Mouse (Mus musculus) large intestine, adult 2 months (tissue): ENCODE data around the gene Olfr20. TPM values are rescaled to one million over a fixed set of nuclear protein-coding genes. Genes with fewer than 3 reads are reported as not detected.
A peak's percentile ranks its signal among the peaks of the same experiment; 100 is the strongest.
"Not testable (repeated sequence)": the region's sequence is repeated elsewhere in the genome, so short reads cannot be mapped to it uniquely, and the experiment has no call there.

Experiments
- DNase-seq: peaks from one replicate; pipeline ENCODE4 v3.0.0-alpha.2; 2012; ENCODE audit warnings: low read depth, low spot score
- WGBS: fragments of 180-500 bp; shearing (Covaris S2); methylation state at CpG from one replicate; pipeline ENCODE4 v1.1.7; 2018; 5-methylcytosine and 5-hydroxymethylcytosine counted together
- polyA plus RNA-seq: library from polyadenylated mRNA; depleted of rRNA; stranded (reverse); fragments of >200 nt; gene quantifications from 2 replicates; pipeline ENCODE4 v1.2.3, GENCODE M21; 2012; rRNA removed

The Olfr20 gene
- 0.07 TPM in 1 of 2 replicates, not detected in the other for polyA plus RNA-seq

DNA sequence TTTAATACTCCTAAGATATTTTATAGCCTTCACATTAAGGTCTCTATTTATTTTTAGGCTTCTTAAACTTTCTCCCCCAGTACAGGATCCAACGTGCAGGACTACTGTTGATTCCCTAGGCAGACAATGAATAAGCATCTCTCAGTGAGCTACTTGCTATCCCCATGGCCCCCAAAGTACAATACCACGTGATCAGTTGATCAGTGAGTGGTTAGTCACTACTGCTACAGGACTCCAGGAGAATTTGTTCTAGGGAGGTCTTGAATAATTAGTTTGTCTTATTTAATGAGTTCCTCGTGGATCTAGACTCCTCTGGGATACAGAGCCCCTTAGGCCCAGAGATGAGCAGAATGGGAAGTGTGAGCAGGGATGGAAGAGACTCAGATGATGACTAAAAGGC lies at the start of gene Olfr20:
Gene Olfr20 (plus strand): TSS at position 301 of the 400 bp plus-strand sequence.
- 34% methylated on average over 3 of the region's 3 CpGs for WGBS
- no peak for DNase-seq

DNA sequence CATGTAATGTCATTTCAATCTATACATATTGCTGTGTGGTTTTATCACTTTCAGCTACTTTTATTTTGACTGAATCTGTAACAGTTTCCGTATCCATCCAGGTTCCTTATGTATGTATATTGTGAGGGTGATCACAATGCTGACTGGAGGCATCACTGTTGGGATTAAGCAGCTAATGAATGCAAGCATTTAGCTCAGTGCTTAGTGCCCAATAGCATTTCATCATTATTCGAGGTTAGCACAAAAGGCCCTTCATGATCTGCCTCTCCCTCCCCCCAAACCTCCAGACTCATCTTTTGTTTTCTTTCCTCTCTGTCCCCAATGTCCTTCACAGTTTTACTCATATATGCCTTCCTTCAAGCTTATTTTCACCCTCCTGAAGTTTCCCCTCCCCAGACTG lies 47.5 kb upstream of the Olfr20 start:
- DNase-seq: no peak
- WGBS: 61% methylated on average over 2 of the region's 2 CpGs

DNA sequence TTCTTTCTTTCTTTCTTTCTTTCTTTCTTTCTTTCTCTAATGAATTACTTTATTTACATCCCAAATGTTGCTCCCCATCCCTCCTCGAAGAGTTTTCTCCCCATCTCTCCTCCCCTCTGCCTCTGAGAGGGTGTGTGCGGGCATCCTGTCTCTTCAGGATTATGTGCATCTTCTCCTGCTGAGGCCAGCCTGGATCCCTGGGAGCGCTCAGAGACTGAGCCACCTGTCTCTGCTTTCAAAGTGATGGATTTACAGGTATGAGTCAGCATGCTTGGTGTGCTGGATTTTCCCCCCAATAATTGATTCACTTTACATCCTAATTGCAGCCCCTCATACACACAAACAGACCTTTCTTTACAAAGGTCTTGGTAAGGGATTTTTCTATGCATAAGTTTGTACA lies 34.6 kb upstream of the Olfr20 start:
- DNase-seq: no peak
- 40% methylated on average over 3 of the region's 3 CpGs for WGBS

DNA sequence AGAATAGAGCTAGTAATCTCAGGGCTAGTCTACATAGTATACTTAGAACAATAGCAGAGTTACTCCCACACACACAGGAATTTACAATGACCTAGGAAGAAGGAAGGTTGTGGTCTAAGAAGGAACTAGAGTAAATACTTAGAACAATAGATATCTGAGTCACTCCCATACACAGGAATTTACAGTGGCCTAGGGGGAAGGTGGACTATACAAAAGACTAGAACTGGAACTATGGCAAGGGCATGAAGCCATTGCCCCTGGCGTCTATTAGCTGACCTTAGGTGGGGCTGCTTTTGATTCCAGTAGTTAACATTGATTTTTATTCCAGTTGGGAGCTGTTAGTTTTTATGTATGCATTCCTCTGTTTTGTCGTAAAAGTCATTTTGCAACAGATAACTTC lies 32.0 kb upstream of the Olfr20 start:
- WGBS: 48% methylated on average over 2 of the region's 2 CpGs
- DNase-seq: not testable (repeated sequence)

DNA sequence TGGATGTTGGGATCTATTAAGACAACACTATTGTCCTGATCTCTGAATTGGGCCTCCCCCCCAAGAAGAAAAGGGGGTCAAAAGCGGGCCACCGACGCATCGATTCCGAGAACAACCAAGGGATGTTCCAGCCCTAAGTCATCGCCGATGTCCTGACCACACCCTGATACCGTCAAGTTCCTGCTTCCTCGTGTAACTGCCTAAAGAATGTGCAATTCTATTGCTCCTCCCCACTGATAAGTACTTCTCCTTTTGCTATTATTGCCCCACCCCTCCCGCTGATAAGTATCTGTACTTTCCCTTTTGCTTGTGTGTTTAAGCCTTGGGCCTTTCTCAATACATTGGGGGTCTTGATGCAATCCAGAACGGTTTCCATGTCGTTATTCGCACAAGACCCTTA lies 29.5 kb upstream of the Olfr20 start:
- DNase-seq: not testable (repeated sequence)

DNA sequence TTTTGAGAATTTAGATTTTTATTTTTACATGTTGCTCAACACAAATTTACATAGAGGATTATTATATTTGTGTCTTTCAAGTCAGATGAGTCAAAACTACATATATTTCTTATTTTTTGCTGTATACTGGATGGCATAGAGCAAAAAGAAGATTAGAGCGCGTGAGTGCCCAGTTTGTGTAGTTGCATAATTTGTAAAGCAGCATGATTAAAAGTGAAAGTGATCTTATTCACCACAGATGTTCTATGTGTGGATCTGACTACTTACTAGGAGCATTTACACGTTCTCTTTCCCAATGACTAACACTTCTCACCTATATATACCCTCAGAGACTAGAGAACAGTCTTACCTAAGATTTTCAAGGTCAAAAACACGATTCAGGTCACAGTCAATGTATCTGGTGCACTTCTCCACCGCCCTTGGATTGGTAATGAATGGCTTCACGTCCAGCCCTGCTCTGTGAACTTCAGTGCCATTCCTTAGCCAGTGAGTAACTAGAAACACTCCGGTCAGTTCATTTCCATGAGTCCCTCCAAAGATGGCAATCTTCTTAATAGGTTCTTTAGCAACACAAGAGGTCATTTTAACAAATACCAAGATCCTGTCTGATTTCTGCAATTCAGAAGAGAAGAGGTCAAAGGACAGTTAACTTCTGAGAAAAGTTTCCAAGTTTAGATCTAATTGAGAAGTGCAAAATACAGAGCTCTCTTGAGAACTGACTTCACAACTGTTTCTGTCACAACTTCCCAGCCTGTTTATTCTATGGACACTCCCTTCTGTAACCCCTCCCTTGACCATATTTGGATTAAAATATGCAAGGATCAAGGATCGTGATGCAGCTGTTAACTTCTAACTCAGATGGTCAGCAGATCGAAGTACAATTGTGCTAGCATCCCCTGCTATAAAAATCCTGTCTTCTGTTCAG lies 26.4 kb upstream of the Olfr20 start:
- 38% methylated on average over 9 of the region's 9 CpGs for WGBS
- peak; percentile 50 for DNase-seq

More for the DNA sequence above, 29.5 kb upstream of the Olfr20 start:
- WGBS: 83% methylated on average over 13 of the region's 13 CpGs

DNA sequence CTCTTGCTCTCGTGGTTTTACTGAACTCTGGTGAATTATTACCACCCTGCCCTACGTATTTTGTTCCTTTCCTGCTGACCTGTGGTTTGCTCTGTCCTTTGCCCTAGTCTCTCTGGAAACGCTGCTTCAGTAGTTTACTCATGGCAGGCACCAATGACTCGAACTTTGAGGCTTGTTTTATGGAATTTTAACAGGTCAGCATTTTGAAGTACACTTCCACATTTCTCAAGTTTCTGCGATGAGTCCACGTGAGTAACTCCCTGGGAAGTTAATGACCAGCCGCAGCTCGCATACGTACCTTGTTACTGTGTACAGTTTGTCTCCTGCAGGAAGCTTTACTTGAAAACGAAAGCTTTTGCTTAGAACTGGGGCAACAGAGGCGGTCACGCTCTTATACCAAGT lies 24.1 kb upstream of the Olfr20 start:
- DNase-seq: peak; percentile 73
- WGBS: 5% methylated on average over 12 of the region's 12 CpGs

DNA sequence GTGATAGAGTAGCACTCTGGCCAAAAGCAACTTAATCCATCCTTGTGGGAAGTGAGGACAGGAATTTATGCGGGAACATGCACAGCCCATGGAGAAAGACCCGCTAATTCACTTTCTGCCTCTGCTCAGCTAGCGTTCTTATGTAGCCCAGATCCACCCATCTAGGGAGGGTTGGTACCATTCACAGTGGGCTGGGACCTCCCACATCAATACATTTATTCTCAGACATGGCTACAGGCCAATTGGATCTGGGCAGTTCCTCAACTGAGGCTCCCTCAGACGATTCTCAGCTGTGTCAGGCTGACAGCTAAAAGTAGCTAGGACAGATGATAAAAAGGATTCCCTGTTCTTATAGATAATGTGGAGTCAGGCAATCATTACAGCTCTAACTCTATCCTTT lies 23.2 kb upstream of the Olfr20 start:
- WGBS: 53% methylated on average over 4 of the region's 4 CpGs
- no peak for DNase-seq

DNA sequence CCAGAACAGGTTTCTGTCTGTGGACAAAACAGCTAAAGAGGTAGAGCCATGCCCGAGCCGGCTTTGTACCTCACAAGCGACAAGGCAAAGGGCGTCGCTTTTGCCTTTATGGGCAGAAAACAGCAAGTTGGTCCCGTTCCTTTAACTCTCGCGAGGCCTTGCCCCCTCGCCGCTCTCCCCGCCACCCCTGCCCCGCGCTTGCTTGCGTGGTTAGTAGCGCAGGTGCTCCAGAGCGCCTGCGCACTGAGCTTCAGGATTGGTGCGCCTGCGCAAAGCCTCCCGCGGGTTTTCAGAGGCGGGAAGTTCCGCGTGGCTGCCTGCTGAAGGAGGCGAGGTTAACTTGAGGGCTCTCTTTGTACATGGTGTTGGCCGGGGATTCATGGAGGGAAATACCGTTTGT lies 21.1 kb upstream of the Olfr20 start, which contains the start of the genes Aspa, Gm49340 and Spata22:
Gene Aspa (minus strand): TSS at position 155 of the 400 bp plus-strand sequence.
Gene Gm49340 (plus strand): TSS at position 300 of the 400 bp plus-strand sequence.
Gene Spata22 (plus strand): TSS at position 300 of the 400 bp plus-strand sequence.
- 87% methylated on average over 27 of the region's 27 CpGs for whole genome bisulfite sequencing
- no peak for DNase-seq

DNA sequence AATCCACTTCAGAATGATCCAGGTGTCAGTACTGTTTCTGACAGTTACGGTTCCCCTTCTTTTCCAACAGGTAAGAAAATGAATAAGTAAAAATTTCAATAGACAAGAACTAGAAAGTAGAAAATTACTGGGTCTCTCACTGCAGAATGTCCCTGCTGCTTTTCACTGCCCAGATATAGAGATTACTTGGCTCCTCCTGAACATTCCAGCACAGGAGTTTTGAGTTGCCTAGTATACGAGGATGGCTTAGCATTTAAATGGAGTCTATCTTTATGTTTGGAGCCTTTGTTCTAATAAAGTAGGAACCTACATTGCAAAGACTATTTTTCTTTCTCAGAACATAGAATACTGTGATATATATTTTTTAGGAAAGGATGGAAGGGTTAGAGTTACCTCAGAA lies 17.2 kb upstream of the Olfr20 start:
- 67% methylated on average over 2 of the region's 2 CpGs for WGBS
- DNase-seq: no peak

DNA sequence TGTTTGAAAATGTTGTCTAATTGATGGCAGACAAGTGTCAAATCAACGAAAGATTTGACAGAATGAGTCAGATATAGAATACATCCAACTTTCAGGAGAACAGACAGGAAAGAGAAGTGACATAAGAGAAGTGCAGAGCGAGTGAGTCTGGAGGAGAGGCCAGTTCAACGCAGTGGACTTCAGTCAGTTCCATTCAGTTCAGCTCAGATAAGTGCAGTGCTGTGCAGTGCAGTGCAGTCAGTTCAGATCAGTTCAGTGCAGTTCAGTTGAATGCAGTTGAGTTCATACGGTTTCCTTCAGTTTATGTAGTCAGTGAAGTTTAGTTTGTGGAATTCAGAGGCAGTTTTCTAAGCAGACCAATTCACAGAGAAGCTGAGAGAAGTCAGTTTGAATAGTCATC lies 13.7 kb upstream of the Olfr20 start:
- 66% methylated on average over 4 of the region's 4 CpGs for WGBS

DNA sequence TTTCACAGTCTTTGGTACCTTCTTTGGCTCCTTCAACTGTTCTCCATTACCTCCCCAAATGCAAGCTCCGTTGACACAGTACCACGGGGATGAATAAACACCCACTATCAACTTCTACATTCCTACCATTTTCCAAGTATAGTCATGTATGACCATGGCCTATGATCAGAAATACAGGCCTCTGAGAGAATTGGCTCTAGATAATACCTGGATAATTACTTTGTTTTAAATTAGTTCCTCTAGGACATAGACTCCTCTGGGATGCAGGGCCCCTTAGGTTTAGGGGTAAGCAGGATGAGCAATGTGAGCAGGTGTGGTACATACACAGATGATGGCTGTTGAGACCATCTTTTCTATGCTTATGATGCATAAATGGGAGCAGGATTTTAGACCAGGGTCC lies 20.4 kb downstream of the Olfr20 start, which contains the start of gene Olfr376:
Gene Olfr376 (plus strand): TSS at position 301 of the 400 bp plus-strand sequence.
- WGBS: 79% methylated on average over 2 of the region's 2 CpGs
- DNase-seq: no peak

More for the DNA sequence above, 13.7 kb upstream of the Olfr20 start:
- no peak for DNase-seq

DNA sequence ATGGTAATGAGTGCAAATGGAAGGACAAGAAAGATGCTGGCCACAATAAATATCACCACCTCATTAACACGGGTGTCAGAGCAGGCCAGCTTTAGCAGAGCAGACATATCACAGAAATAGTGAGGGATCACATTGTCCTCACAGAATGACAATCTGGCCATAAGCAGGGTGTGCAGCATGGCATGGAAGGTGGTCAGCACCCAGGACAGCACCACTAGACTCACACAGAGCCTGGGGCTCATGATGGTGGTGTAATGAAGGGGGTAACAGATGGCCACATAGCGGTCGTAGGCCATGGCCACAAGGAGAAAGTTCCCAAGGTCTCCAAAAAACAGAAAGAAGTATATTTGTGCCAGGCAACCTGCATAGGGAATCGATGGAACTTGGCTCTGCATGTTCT lies 44.8 kb downstream of the Olfr20 start:
- DNase-seq: no peak
- WGBS: 71% methylated on average over 4 of the region's 4 CpGs

DNA sequence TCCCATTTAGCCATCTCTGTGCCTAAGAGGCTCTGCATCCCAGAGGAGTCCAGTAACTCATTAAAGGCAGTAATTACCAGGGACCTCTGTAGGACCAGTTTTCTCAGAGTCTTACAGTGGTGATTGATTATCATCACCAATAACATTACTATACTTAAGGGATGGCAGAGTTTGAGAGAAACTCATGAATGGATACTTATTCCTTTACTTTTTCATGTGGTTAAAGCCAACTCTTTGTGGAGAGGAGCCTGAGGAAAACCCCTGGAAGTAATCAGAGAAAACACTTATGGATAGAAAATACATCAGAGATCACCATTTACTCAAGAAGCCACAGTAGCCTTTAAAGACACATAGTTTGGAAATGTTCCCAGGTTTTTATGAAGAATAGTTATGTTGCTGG lies 48.9 kb downstream of the Olfr20 start, which contains the start of gene Olfr1:
Gene Olfr1 (minus strand): TSS at position 101 of the 400 bp plus-strand sequence.
- DNase-seq: no peak

Other genes with a start within 250 kb of the Olfr20 start
- gene Haspin, start 212.5 kb upstream of the Olfr20 start, polyA plus RNA-seq: 3.1 and 3.6 TPM in 2 replicates
- 0.43 and 0.44 TPM in 2 replicates for gene P2rx5, start 190.4 kb upstream of the Olfr20 start, polyA plus RNA-seq
- 37.8 and 40.2 TPM in 2 replicates for gene Emc6, start 173.7 kb upstream of the Olfr20 start, polyA plus RNA-seq
- gene Tax1bp3, start 173.7 kb upstream of the Olfr20 start, polyA plus RNA-seq: 221 and 232 TPM in 2 replicates
- 14.2 and 19.4 TPM in 2 replicates for gene Ctns, start 151.7 kb upstream of the Olfr20 start, polyA plus RNA-seq
- gene Shpk, start 151.3 kb upstream of the Olfr20 start, polyA plus RNA-seq: 10.4 and 18.9 TPM in 2 replicates
- gene Trpv1, start 116.5 kb upstream of the Olfr20 start, polyA plus RNA-seq: 0.18 and 0.21 TPM in 2 replicates
- 0.45 and 1.8 TPM in 2 replicates for gene Trpv3, start 83.4 kb upstream of the Olfr20 start, polyA plus RNA-seq
- 25.3 and 42.6 TPM in 2 replicates for gene Aspa, start 21.2 kb upstream of the Olfr20 start, polyA plus RNA-seq
- gene Gm49340, start 21.0 kb upstream of the Olfr20 start, polyA plus RNA-seq: 0.02 TPM in 1 of 2 replicates, not detected in the other
- gene Spata22, start 21.0 kb upstream of the Olfr20 start, polyA plus RNA-seq: 0.25 TPM in 1 of 2 replicates, not detected in the other
- gene Olfr376, start 20.5 kb downstream of the Olfr20 start, polyA plus RNA-seq: not detected in 2 replicates
- not detected in 2 replicates for gene Olfr1, start 48.8 kb downstream of the Olfr20 start, polyA plus RNA-seq
- gene Olfr378, start 77.7 kb downstream of the Olfr20 start, polyA plus RNA-seq: not detected in 2 replicates
- not detected in 2 replicates for gene Olfr380, start 106.7 kb downstream of the Olfr20 start, polyA plus RNA-seq
- not detected in 2 replicates for gene Olfr381, start 140.8 kb downstream of the Olfr20 start, polyA plus RNA-seq
- not detected in 2 replicates for gene Olfr382, start 166.4 kb downstream of the Olfr20 start, polyA plus RNA-seq
- gene Olfr385, start 242.2 kb downstream of the Olfr20 start, polyA plus RNA-seq: not detected in 2 replicates
- gene Olfr384, start 247.8 kb downstream of the Olfr20 start, polyA plus RNA-seq: not detected in 2 replicates